Mouse (Mus musculus): ENCODE results near the gene Mkln1. TPM values are rescaled to one million over a fixed set of nuclear protein-coding genes. Genes with fewer than 3 reads are reported as not detected.
"Not testable (repeated sequence)": the region's sequence is repeated elsewhere in the genome, so short reads cannot be mapped to it uniquely, and the experiment has no call there.

Mkln1 gene
- polyA plus RNA-seq, 1 experiment from 2014 or later, result 214 TPM

GRCm38 (mm10) chr6:31556460-31557100, 158.0 kb downstream of the Mkln1 start:
- H3K4me3 ChIP-seq (ENCODE audit: low read length), result no peak overlapping the region
- H3K27me3 ChIP-seq (ENCODE audit: insufficient read depth, low read length), result peaks cover 32% of the 10 kb centered on the region
- no peaks in the 10 kb centered on the region for H3K36me3 ChIP-seq (ENCODE audit: insufficient read depth, low read length)
- ATAC-seq (ENCODE audit: low FRiP score, low TSS enrichment), result no peak
- H3K9me3 ChIP-seq (ENCODE audit: low read length), result no peaks in the 10 kb centered on the region
- H3K4me1 ChIP-seq (ENCODE audit: insufficient read depth, low read length), result 0 out of 2 replicates have a peak, but pooled peaks cover 4% of the 10 kb centered on the region
- no peak overlapping the region for H3K9ac ChIP-seq (replicated peaks; ENCODE audit: low read length)
- no peak overlapping the region for H3K4me2 ChIP-seq (replicated peaks; ENCODE audit: low read depth, low read length)
- H3K27ac ChIP-seq (ENCODE audit: low read length), result no peak overlapping the region
- 87% methylated on average over 7 of the region's 7 CpGs for WGBS

GRCm38 (mm10) chr6:31560138-31560959, 161.8 kb downstream of the Mkln1 start:
- Histone ChIP-seq H3K9ac (replicated peaks; ENCODE audit: low read length) (peak overlapping the region; percentile 37; the same call in 1 of the 2 replicates), H3K27ac (ENCODE audit: low read length) (0 out of 2 replicates have a peak overlapping the region, but pooled peaks have one; percentile 18), H3K4me3 (ENCODE audit: low read length) (peak overlapping the region; percentile 69), H3K36me3 (ENCODE audit: insufficient read depth, low read length) (no peaks in the 10 kb centered on the region), H3K4me1 (ENCODE audit: insufficient read depth, low read length) (peaks cover 14% of the 10 kb centered on the region; the same call in 1 of the 2 replicates), H3K27me3 (ENCODE audit: insufficient read depth, low read length) (peaks cover 64% of the 10 kb centered on the region), H3K9me3 (ENCODE audit: low read length) (no peaks in the 10 kb centered on the region), H3K4me2 (replicated peaks; ENCODE audit: low read depth, low read length) (peak overlapping the region; percentile 92)
- no peak for ATAC-seq (ENCODE audit: low FRiP score, low TSS enrichment)
- 20% methylated on average over 13 of the region's 13 CpGs for WGBS

GRCm38 (mm10) chr6:31561948-31562347, 163.4 kb downstream of the Mkln1 start:
- not testable (repeated sequence) for H3K9me3 ChIP-seq (ENCODE audit: low read length); H3K36me3 ChIP-seq (ENCODE audit: insufficient read depth, low read length); ATAC-seq (ENCODE audit: low FRiP score, low TSS enrichment)
- Histone ChIP-seq H3K4me2 (replicated peaks; ENCODE audit: low read depth, low read length) (peak overlapping the region; percentile 92), H3K4me3 (ENCODE audit: low read length) (peak overlapping the region; percentile 69), H3K4me1 (ENCODE audit: insufficient read depth, low read length) (peaks cover 14% of the 10 kb centered on the region; the same call in 1 of the 2 replicates), H3K27ac (ENCODE audit: low read length) (0 out of 2 replicates have a peak overlapping the region, but pooled peaks have one; percentile 41), H3K27me3 (ENCODE audit: insufficient read depth, low read length) (peaks cover 77% of the 10 kb centered on the region), H3K9ac (replicated peaks; ENCODE audit: low read length) (peak overlapping the region; percentile 76)
- 50% methylated on average over 3 of the region's 3 CpGs for WGBS

DNA sequence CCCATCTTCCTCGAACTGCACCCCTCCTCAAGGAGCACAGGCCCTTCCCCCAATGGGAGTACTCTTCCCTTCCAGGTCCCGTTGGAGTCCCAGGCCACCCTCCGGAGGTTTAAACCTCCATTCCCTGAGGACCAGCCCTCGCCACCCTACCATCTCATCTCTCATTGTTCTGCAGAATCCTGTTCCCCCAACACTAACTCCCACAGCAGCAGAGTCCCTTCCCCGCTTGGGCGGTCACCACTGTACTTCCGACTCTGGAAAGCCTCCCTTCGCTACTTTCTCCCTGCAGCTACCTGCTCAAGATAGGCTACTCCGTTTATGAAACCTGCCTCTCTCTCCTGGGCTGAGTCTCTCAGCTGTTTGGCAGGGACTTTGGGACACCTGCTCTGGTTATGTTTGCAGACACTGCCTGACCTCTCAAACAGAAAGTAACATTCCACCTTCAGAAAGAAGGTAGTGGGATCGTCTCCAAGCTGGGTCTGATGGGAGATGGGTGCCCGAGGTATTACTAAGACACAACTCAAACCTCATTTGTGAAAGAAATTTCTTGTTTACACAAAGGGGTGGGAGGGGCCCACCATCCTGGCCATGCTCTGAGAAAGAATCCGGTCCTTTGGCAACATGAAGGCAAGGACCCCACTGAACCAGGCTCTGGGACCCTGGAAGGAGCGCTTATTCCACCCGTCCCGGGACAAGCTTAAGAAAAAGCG, 164.0 kb downstream of the Mkln1 start:
- 9% methylated on average over 16 of the region's 16 CpGs for WGBS
- no peak for ATAC-seq (ENCODE audit: low FRiP score, low TSS enrichment)
- Histone ChIP-seq H3K36me3 (ENCODE audit: insufficient read depth, low read length) (no peaks in the 10 kb centered on the region), H3K27ac (ENCODE audit: low read length) (peak overlapping the region; percentile 41; the same call in 1 of the 2 replicates), H3K4me2 (replicated peaks; ENCODE audit: low read depth, low read length) (peak overlapping the region; percentile 92), H3K4me3 (ENCODE audit: low read length) (peak overlapping the region; percentile 69), H3K27me3 (ENCODE audit: insufficient read depth, low read length) (peaks cover 82% of the 10 kb centered on the region), H3K9me3 (ENCODE audit: low read length) (no peaks in the 10 kb centered on the region), H3K9ac (replicated peaks; ENCODE audit: low read length) (peak overlapping the region; percentile 76), H3K4me1 (ENCODE audit: insufficient read depth, low read length) (peaks cover 14% of the 10 kb centered on the region; the same call in 1 of the 2 replicates)

DNA sequence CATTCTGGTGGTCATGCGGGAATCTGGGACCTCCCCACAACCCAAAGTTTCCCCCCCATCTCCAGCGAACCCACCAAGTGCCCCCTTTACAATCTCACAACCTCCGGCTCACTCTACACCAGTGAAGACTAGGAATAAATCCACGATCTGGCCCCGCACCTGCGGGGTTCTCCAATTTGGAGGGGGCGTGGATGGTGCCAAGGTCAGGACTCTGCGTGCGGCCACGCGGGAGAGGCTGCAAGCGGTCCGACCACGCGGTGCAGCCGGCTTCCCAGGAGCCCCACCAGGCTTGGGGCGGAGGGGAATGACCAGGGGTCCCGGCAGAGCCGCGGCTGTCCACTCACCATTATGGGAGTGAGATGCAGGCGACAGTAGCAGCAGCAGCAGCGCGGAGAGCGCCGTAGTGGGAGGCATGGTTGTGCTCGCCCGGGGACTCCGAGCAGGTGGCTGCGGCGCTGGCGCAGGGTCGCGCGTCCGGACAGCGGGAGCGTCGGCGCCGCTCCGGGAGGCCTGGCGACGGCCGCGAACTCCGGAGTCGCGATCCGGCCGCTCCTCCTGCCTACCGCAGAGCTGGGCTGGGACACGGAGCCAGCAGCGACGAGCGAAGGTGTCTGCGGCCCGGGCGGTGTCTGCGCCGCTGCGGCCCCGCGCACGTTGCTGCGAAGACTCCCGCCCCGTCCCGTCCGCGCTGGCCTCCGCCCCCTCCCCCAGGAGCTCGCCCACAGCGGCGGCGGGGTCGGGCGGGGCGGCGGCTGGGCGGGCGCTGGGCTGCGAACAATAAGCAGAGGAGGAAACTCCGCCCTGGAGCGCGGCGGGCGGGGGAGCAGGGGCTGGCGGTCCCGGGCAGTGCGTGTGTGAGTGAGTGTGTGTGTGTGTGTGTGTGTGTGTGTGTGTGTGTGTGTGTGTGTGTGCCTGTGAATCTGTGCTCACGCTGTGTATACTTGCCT, 165.0 kb downstream of the Mkln1 start, which contains the start of gene Podxl:
Gene Podxl (minus strand): TSS at position 747 of the 947 bp plus-strand sequence.
- under 1% methylated on average over 84 of the region's 91 CpGs for WGBS
- H3K27me3 ChIP-seq (ENCODE audit: insufficient read depth, low read length), result peaks cover 82% of the 10 kb centered on the region

GRCm38 (mm10) chr6:31564182-31564531, 165.6 kb downstream of the Mkln1 start:
- Histone ChIP-seq H3K4me2 (replicated peaks; ENCODE audit: low read depth, low read length) (peak overlapping the region; percentile 92), H3K36me3 (ENCODE audit: insufficient read depth, low read length) (no peaks in the 10 kb centered on the region), H3K27ac (ENCODE audit: low read length) (0 out of 2 replicates have a peak overlapping the region, but pooled peaks have one; percentile 38), H3K27me3 (ENCODE audit: insufficient read depth, low read length) (peaks cover 76% of the 10 kb centered on the region), H3K4me3 (ENCODE audit: low read length) (peak overlapping the region; percentile 69), H3K9ac (replicated peaks; ENCODE audit: low read length) (peak overlapping the region; percentile 38; the same call in 1 of the 2 replicates), H3K9me3 (ENCODE audit: low read length) (no peaks in the 10 kb centered on the region), H3K4me1 (ENCODE audit: insufficient read depth, low read length) (peaks cover 14% of the 10 kb centered on the region; the same call in 1 of the 2 replicates)
- ATAC-seq (ENCODE audit: low FRiP score, low TSS enrichment), result peak; percentile 55
- 0% methylated on average over 18 of the region's 18 CpGs for WGBS

More for the DNA sequence above, 165.0 kb downstream of the Mkln1 start, which contains the start of gene Podxl:
- Histone ChIP-seq H3K4me1 (ENCODE audit: insufficient read depth, low read length) (peaks cover 14% of the 10 kb centered on the region; the same call in 1 of the 2 replicates), H3K36me3 (ENCODE audit: insufficient read depth, low read length) (no peaks in the 10 kb centered on the region), H3K27ac (ENCODE audit: low read length) (peak within 1 kb of the TSS; percentile 41; the same call in 1 of the 2 replicates), H3K4me2 (replicated peaks; ENCODE audit: low read depth, low read length) (peak within 1 kb of the TSS; percentile 92), H3K4me3 (ENCODE audit: low read length) (peak within 1 kb of the TSS; percentile 69), H3K9ac (replicated peaks; ENCODE audit: low read length) (peak within 1 kb of the TSS; percentile 76), H3K9me3 (ENCODE audit: low read length) (no peaks in the 10 kb centered on the region)
- peak; percentile 85 for ATAC-seq (ENCODE audit: low FRiP score, low TSS enrichment)

GRCm38 (mm10) chr6:31564901-31565391, 166.4 kb downstream of the Mkln1 start:
- 4% methylated on average over 17 of the region's 17 CpGs for WGBS
- Histone ChIP-seq H3K27me3 (ENCODE audit: insufficient read depth, low read length) (peaks cover 68% of the 10 kb centered on the region), H3K36me3 (ENCODE audit: insufficient read depth, low read length) (no peaks in the 10 kb centered on the region), H3K9ac (replicated peaks; ENCODE audit: low read length) (no peak overlapping the region), H3K4me1 (ENCODE audit: insufficient read depth, low read length) (peaks cover 14% of the 10 kb centered on the region; the same call in 1 of the 2 replicates), H3K4me2 (replicated peaks; ENCODE audit: low read depth, low read length) (peak overlapping the region; percentile 92), H3K9me3 (ENCODE audit: low read length) (no peaks in the 10 kb centered on the region), H3K27ac (ENCODE audit: low read length) (no peak overlapping the region), H3K4me3 (ENCODE audit: low read length) (peak overlapping the region; percentile 69)
- no peak for ATAC-seq (ENCODE audit: low FRiP score, low TSS enrichment)

All from kidney, embryonic 16.5 days (tissue).